Mouse (Mus musculus): ENCODE data around the gene Cd151. TPM values are rescaled to one million over a fixed set of nuclear protein-coding genes. Genes with fewer than 3 reads are reported as not detected.

The Cd151 gene
- total RNA-seq, 2 experiments from 2014 or later: 25.3 to 29.6 TPM

DNA sequence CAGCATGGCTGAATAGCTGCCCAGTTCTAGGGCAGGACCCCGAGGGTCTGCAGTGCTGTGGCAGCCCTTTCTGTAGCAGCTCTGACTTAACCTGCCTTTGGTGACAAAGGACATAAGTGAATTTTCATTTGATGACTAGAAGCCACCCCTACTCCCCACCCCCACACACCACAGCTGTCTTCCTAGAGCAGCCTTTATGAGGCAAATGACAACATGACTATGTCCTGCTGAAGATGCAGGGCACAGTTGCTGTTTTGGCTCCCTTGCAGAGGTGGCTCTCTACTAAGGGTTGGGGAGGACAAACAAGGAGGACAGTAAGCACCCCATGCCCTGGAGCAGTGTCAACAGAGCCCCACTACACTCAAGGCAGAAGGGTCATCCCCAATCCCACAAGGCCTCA, 52.6 kb downstream of the Cd151 start:
- DNase-seq (ENCODE audit: low spot score in 2 of 2): no peak
- intact Hi-C loops (cut with DNase I): no loop called here

Other genes with a start within 250 kb of the Cd151 start
- gene Phrf1, start 238.6 kb upstream of the Cd151 start, total RNA-seq (2021): 10 to 100 TPM; 75.5 to 76.4 TPM
- 1 to 10 TPM in 1 of 2 experiments, under 1 TPM in 1; 0.78 to 1.1 TPM for gene Irf7, start 200.9 kb upstream of the Cd151 start, total RNA-seq (2021)
- not detected for gene Cdhr5, start 190.6 kb upstream of the Cd151 start, total RNA-seq (2021)
- not detected for gene Sct, start 188.3 kb upstream of the Cd151 start, total RNA-seq (2021)
- gene Drd4, start 175.4 kb upstream of the Cd151 start, total RNA-seq (2021): under 1 TPM; 0.41 to 0.66 TPM
- gene Deaf1, start 139.7 kb upstream of the Cd151 start, total RNA-seq (2021): 10 to 100 TPM; 71.8 to 76.6 TPM
- gene Tmem80, start 139.7 kb upstream of the Cd151 start, total RNA-seq (2021): 10 to 100 TPM; 33.4 to 34.6 TPM
- gene Eps8l2, start 128.5 kb upstream of the Cd151 start, total RNA-seq (2021): 1 to 10 TPM; 3.0 to 3.3 TPM
- gene Taldo1, start 75.2 kb upstream of the Cd151 start, total RNA-seq (2021): 100 to 1,000 TPM; 103 TPM
- gene Gatd1, start 53.3 kb upstream of the Cd151 start, total RNA-seq (2021): 10 to 100 TPM; 41.3 to 48.4 TPM
- 100 to 1,000 TPM; 288 to 314 TPM for gene Cend1, start 37.9 kb upstream of the Cd151 start, total RNA-seq (2021)
- 100 to 1,000 TPM; 292 to 311 TPM for gene Slc25a22, start 29.5 kb upstream of the Cd151 start, total RNA-seq (2021)
- under 1 TPM; 0.64 to 0.96 TPM for gene Pidd1, start 23.4 kb upstream of the Cd151 start, total RNA-seq (2021)
- gene Rplp2, start 20.0 kb upstream of the Cd151 start, total RNA-seq (2021): 100 to 1,000 TPM; 488 to 498 TPM
- gene Pnpla2, start 12.2 kb upstream of the Cd151 start, total RNA-seq (2021): 10 to 100 TPM; 21.4 to 28.6 TPM
- gene Cracr2b, start 6.3 kb upstream of the Cd151 start, total RNA-seq (2021): 1 to 10 TPM; 2.5 to 4.1 TPM
- 10 to 100 TPM; 40.8 to 45.7 TPM for gene Polr2l, start 7.7 kb downstream of the Cd151 start, total RNA-seq (2021)
- 10 to 100 TPM; 13.8 to 16.6 TPM for gene Tspan4, start 7.8 kb downstream of the Cd151 start, total RNA-seq (2021)
- gene Chid1, start 72.5 kb downstream of the Cd151 start, total RNA-seq (2021): 10 to 100 TPM; 66.7 to 68.0 TPM
- 100 to 1,000 TPM; 194 to 208 TPM for gene Ap2a2, start 94.8 kb downstream of the Cd151 start, total RNA-seq (2021)
- gene Muc6, start 187.9 kb downstream of the Cd151 start, total RNA-seq (2021): not detected
- under 1 TPM in 1 of 2 experiments, not detected in 1; 0.43 TPM for gene Muc2, start 222.9 kb downstream of the Cd151 start, total RNA-seq (2021)

Measured in left cerebral cortex, postnatal 25 days (tissue).